Mouse (Mus musculus) CH12.LX (cell line): ENCODE results near the gene Olfr986. TPM values are rescaled to one million over a fixed set of nuclear protein-coding genes. Genes with fewer than 3 reads are reported as not detected.

Experiments used
- DNase-seq: peaks from one replicate; pipeline ENCODE4 v3.0.0-alpha.2; 2013; ENCODE audit errors: extremely low read depth
- H3K27ac ChIP-seq: 2 replicates; pipeline ENCODE4 v1.5.1; 2012; ENCODE audit warnings: low read depth, mild to moderate bottlenecking, control low read depth, moderate library complexity; ENCODE audit not compliant: insufficient read depth
- H3K27me3 ChIP-seq: replicated peaks from 2 replicates; pipeline ENCODE3; 2012; ENCODE audit warnings: inconsistent platforms
- H3K36me3 ChIP-seq, 2 experiments: replicated peaks in 1 of 2; 2 replicates each; pipeline versions ENCODE3 to v1.6.1; 2012; ENCODE audit warnings: inconsistent platforms in 1 of 2, low read length in 1 of 2, mild to moderate bottlenecking in 1 of 2, mixed read lengths in 1 of 2, moderate library complexity in 1 of 2; ENCODE audit not compliant: control insufficient read depth in 1 of 2, insufficient read depth in 1 of 2
- H3K4me1 ChIP-seq, 2 experiments: 2 replicates each; pipeline ENCODE4 v1.6.1; 2012; ENCODE audit warnings: inconsistent platforms in 1 of 2, moderate library complexity in 1 of 2; ENCODE audit not compliant: insufficient read depth in 2 of 2, control insufficient read depth in 1 of 2
- H3K4me2 ChIP-seq: 2 replicates; pipeline ENCODE4 v1.6.1; 2012; ENCODE audit warnings: low read depth, mild to moderate bottlenecking, control low read depth; ENCODE audit not compliant: poor library complexity, insufficient read depth, severe bottlenecking
- H3K4me3 ChIP-seq, 3 experiments: fragments of 150-350 bp in 1 of 3; sonication (generic) in 1 of 3; replicated peaks in 1 of 3; 2 replicates each; pipeline versions ENCODE3 to v1.5.1; 2011 to 2012; ENCODE audit warnings: low read depth in 2 of 3, low read length in 2 of 3, mild to moderate bottlenecking in 2 of 3, moderate library complexity in 2 of 3, control low read depth in 1 of 3, improper control_type of control experiment in 1 of 3, inconsistent platforms in 1 of 3, mixed read lengths in 1 of 3; ENCODE audit not compliant: poor library complexity in 1 of 3
- H3K79me2 ChIP-seq: replicated peaks from 2 replicates; pipeline ENCODE4 v1.6.1; 2012; ENCODE audit warnings: mild to moderate bottlenecking, moderate library complexity; ENCODE audit not compliant: control insufficient read depth, poor library complexity, insufficient read depth, severe bottlenecking; ENCODE audit errors: extremely low read depth
- H3K9ac ChIP-seq: 2 replicates; pipeline ENCODE4 v1.6.1; 2012; ENCODE audit warnings: low read depth, mild to moderate bottlenecking, control low read depth, moderate library complexity; ENCODE audit not compliant: insufficient read depth
- H3K9me3 ChIP-seq: replicated peaks from 2 replicates; pipeline ENCODE3; 2012; ENCODE audit warnings: low read length, inconsistent platforms, mixed read lengths
- BHLHE40 ChIP-seq: IDR thresholded peaks from 2 replicates; pipeline ENCODE4 v1.6.1; 2011; ENCODE audit warnings: mild to moderate bottlenecking, low read depth, low read length, improper control_type of control experiment
- CHD1 ChIP-seq: IDR thresholded peaks from 2 replicates; pipeline ENCODE4 v1.6.1; 2012; ENCODE audit warnings: low read depth, low read length, improper control_type of control experiment, inconsistent platforms
- CHD2 ChIP-seq: IDR thresholded peaks from 2 replicates; pipeline ENCODE4 v1.6.1; 2011; ENCODE audit warnings: low read length, improper control_type of control experiment
- CTCF ChIP-seq, 2 experiments: IDR thresholded peaks in 1 of 2; conservative IDR thresholded peaks in 1 of 2; 2 replicates each; pipeline ENCODE4 v1.5.1; 2011 to 2012; ENCODE audit warnings: low read depth in 2 of 2, low read length in 2 of 2, improper control_type of control experiment in 1 of 2, inconsistent platforms in 1 of 2, mild to moderate bottlenecking in 1 of 2, moderate library complexity in 1 of 2
- ELF1 ChIP-seq: IDR thresholded peaks from 2 replicates; pipeline ENCODE4 v1.6.1; 2014; ENCODE audit warnings: low read depth, mild to moderate bottlenecking, inconsistent platforms, low read length, improper control_type of control experiment
- ETS1 ChIP-seq: conservative IDR thresholded peaks from 2 replicates; pipeline ENCODE4 v1.6.1; 2012; ENCODE audit warnings: low read depth, mild to moderate bottlenecking, inconsistent platforms, low read length, improper control_type of control experiment, moderate library complexity
- JUN ChIP-seq: IDR thresholded peaks from 2 replicates; pipeline ENCODE4 v1.6.1; 2011; ENCODE audit warnings: low read depth, mild to moderate bottlenecking, low read length, improper control_type of control experiment, moderate library complexity; ENCODE audit not compliant: insufficient read depth
- JUND ChIP-seq: conservative IDR thresholded peaks from 2 replicates; pipeline ENCODE4 v1.6.1; 2011; ENCODE audit warnings: low read depth, low read length, improper control_type of control experiment
- KAT2A ChIP-seq: IDR thresholded peaks from 2 replicates; pipeline ENCODE4 v1.6.1; 2012; ENCODE audit warnings: low read length, improper control_type of control experiment, inconsistent platforms; ENCODE audit not compliant: insufficient replicate concordance
- MAX ChIP-seq: IDR thresholded peaks from 2 replicates; pipeline ENCODE4 v1.6.1; 2011; ENCODE audit warnings: low read length, improper control_type of control experiment
- MAZ ChIP-seq: IDR thresholded peaks from 2 replicates; pipeline ENCODE4 v1.6.1; 2012; ENCODE audit warnings: low read depth, mild to moderate bottlenecking, inconsistent platforms, low read length, improper control_type of control experiment, moderate library complexity
- MEF2A ChIP-seq: IDR thresholded peaks from 2 replicates; pipeline ENCODE4 v1.6.1; 2014; ENCODE audit warnings: low read depth, mild to moderate bottlenecking, inconsistent platforms, low read length, improper control_type of control experiment, borderline replicate concordance
- MXI1 ChIP-seq: IDR thresholded peaks from 2 replicates; pipeline ENCODE4 v1.6.1; 2011; ENCODE audit warnings: mild to moderate bottlenecking, low read depth, low read length, improper control_type of control experiment
- PAX5 ChIP-seq: IDR thresholded peaks from 2 replicates; pipeline ENCODE4 v1.6.1; 2012; ENCODE audit warnings: low read length, inconsistent platforms, mixed read lengths
- POLR2AphosphoS2 ChIP-seq: IDR thresholded peaks from 2 replicates; pipeline ENCODE4 v1.6.1; 2011; ENCODE audit warnings: low read depth, low read length, improper control_type of control experiment
- RAD21 ChIP-seq: IDR thresholded peaks from 2 replicates; pipeline ENCODE4 v1.6.1; 2011; ENCODE audit warnings: low read depth, mild to moderate bottlenecking, low read length, improper control_type of control experiment, moderate library complexity
- TCF12 ChIP-seq: IDR thresholded peaks from 2 replicates; pipeline ENCODE4 v1.6.1; 2014; ENCODE audit warnings: low read depth, mild to moderate bottlenecking, inconsistent platforms, low read length, improper control_type of control experiment
- UBTF ChIP-seq: IDR thresholded peaks from 2 replicates; pipeline ENCODE4 v1.6.1; 2012; ENCODE audit warnings: low read depth, mild to moderate bottlenecking, inconsistent platforms, low read length, improper control_type of control experiment, moderate library complexity
- USF1 ChIP-seq: IDR thresholded peaks from 2 replicates; pipeline ENCODE4 v1.6.1; 2014; ENCODE audit warnings: low read depth, mild to moderate bottlenecking, inconsistent platforms, low read length, improper control_type of control experiment
- USF2 ChIP-seq: conservative IDR thresholded peaks from 2 replicates; pipeline ENCODE4 v1.6.1; 2011; ENCODE audit warnings: low read depth, low read length, improper control_type of control experiment
- ZKSCAN1 ChIP-seq: IDR thresholded peaks from 2 replicates; pipeline ENCODE4 v1.6.1; 2012; ENCODE audit warnings: low read depth, inconsistent platforms, low read length, improper control_type of control experiment, borderline replicate concordance
- ZMIZ1 ChIP-seq: IDR thresholded peaks from 2 replicates; pipeline ENCODE4 v1.6.1; 2012; ENCODE audit warnings: low read depth, mild to moderate bottlenecking, inconsistent platforms, low read length, improper control_type of control experiment
- ZNF384 ChIP-seq: IDR thresholded peaks from 2 replicates; pipeline ENCODE4 v1.6.1; 2012; ENCODE audit warnings: low read depth, low read length, improper control_type of control experiment, inconsistent platforms
- dilution Hi-C: fragments of 300-500 bp; cut with MboI; formaldehyde crosslinking; loops from 2 replicates; pipeline ENCODE4 v1.14.3; 2020; ENCODE audit warnings: low sequenced_read_pairs; ENCODE audit not compliant: extremely low pct_unique_long_range_greater_than_20kb, extremely low pct_ligation_motif_present
- in situ Hi-C: fragments of 300-500 bp; cut with MboI; formaldehyde crosslinking; loops from 3 replicates; pipeline ENCODE4 v1.14.3; 2019; ENCODE audit warnings: low sequenced_read_pairs, low pct_ligation_motif_present, low pct_unique_long_range_greater_than_20kb, mixed read lengths
- polyA plus RNA-seq: library from polyadenylated mRNA; unstranded; fragments of >175 nt; gene quantifications from 2 replicates; pipeline ENCODE4 v1.2.1, GENCODE M21; 2012; ENCODE audit warnings: low read depth; ENCODE audit not compliant: insufficient read length
- total RNA-seq, 2 experiments: library from RNA; depleted of rRNA; stranded (reverse); fragments of 300-350 nt in 1 of 2; fragments of >200 nt in 1 of 2; gene quantifications; 2 replicates each; pipeline ENCODE4 v1.2.3; 2012 to 2014

Gene Olfr986
- total and polyA plus RNA-seq, 3 experiments, result 0.04 TPM; not detected in 2

DNA sequence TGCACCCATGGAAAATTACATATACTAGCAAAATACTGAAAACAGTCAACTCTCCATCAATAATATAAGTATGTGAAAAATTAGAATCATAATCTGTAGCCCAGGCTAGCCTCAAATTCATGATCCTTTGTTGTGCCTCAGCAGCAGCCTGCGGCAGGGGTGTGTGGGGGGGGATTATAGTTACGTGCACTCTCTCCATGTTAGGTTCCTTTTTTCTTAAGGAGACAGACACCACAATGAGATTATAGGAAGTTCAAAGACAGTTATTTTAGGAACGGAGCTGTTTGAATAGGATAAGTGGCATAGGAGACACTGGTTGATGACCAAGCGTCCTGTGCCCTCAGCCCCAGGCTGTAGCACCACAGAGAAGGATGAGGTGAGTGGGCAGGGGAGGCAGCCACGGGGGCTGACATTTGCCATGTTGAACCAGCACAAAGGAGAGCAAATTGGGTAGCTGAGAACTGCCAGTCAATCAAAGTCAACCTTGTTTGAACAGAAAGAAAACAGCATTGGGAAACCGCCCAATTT, 48.1 kb downstream of the Olfr986 start:
- peaks cover 3% of the 10 kb centered on the region for H3K9me3 ChIP-seq
- H3K36me3 ChIP-seq, result no peaks in the 10 kb centered on the region
- H3K27ac ChIP-seq, result no peak overlapping the region
- in situ Hi-C loops, result loop anchor here (5.0 to 25.0 kb wide), 3 partner anchors 98 to 358 kb away; no protein-coding TSS in a partner anchor
- no peak for DNase-seq
- H3K79me2 ChIP-seq, result no peaks in the 10 kb centered on the region
- dilution Hi-C loops, result no loop called here
- H3K4me3 ChIP-seq, result no peak overlapping the region
- no peak overlapping the region for H3K9ac ChIP-seq
- TF ChIP-seq RAD21 (no peak), BHLHE40 (no peak), CHD2 (no peak), ZKSCAN1 (no peak), USF2 (no peak), UBTF (no peak), ZMIZ1 (no peak)
- H3K4me1 ChIP-seq, result 0 out of 4 replicates have a peak, but pooled peaks cover 0 to 2% of the 10 kb centered on the region in 2 experiments
- no peak overlapping the region for H3K4me2 ChIP-seq
- no peaks in the 10 kb centered on the region for H3K27me3 ChIP-seq

DNA sequence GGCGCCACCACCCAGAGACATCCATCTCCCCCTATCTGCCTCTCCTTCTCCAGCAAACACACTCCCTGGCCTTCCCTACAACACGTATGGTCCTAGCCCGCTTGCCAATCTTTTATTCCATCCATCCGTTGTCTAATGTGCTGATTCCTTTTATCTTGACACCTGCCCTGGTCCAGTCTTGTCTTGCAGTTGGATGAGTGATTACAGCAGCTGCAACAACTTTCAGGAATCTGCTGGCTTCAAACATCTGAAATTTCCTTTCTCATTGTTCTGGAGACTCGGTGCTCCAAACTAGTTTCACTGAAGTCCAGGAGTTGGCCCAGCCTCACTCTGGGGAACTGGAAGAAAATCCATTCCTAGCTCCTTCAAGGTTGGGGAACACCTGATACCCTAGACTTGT, 48.8 kb downstream of the Olfr986 start:
- Histone ChIP-seq H3K9me3 (peaks cover 3% of the 10 kb centered on the region), H3K36me3 (no peaks in the 10 kb centered on the region), H3K79me2 (no peaks in the 10 kb centered on the region), H3K4me1 (0 out of 4 replicates have a peak, but pooled peaks cover 0 to 2% of the 10 kb centered on the region in 2 experiments), H3K4me3 (no peak overlapping the region), H3K9ac (no peak overlapping the region), H3K27ac (no peak overlapping the region), H3K27me3 (no peaks in the 10 kb centered on the region)
- dilution Hi-C loops, result no loop called here
- in situ Hi-C loops, result loop anchor here (5.0 to 25.0 kb wide), 3 partner anchors 98 to 358 kb away; no protein-coding TSS in a partner anchor
- TF ChIP-seq MXI1, result no peak
- no peak for TF ChIP-seq ETS1
- TF ChIP-seq JUND, result no peak
- TF ChIP-seq CTCF (conservative IDR thresholded peaks at IDR 0.05 in 1 of 2, IDR thresholded peaks at IDR 0.05 in 1 of 2; ENCODE audit: low read depth in 2 of 2, low read length in 2 of 2), result no peak
- TF ChIP-seq TCF12, result no peak
- TF ChIP-seq PAX5, result no peak
- TF ChIP-seq JUN, result no peak
- no peak for TF ChIP-seq CHD1
- TF ChIP-seq USF2, result no peak
- no peak for TF ChIP-seq POLR2AphosphoS2
- no peak for TF ChIP-seq USF1
- no peak for TF ChIP-seq ZNF384
- no peak for TF ChIP-seq BHLHE40
- TF ChIP-seq KAT2A, result no peak
- no peak for TF ChIP-seq MAX
- no peak for TF ChIP-seq ELF1
- no peak for TF ChIP-seq MAZ
- no peak for TF ChIP-seq RAD21
- no peak for TF ChIP-seq MEF2A
- TF ChIP-seq, all 38 proteins: peak for 0
- DNase-seq, result no peak
- no peak overlapping the region for H3K4me2 ChIP-seq
